Mouse (Mus musculus): ENCODE measurements around the gene Rpl35a. TPM values are rescaled to one million over a fixed set of nuclear protein-coding genes. Genes with fewer than 3 reads are reported as not detected.

Gene Rpl35a
- total RNA-seq (2012; rRNA removed), result 1,485 and 1,755 TPM in 2 replicates

DNA sequence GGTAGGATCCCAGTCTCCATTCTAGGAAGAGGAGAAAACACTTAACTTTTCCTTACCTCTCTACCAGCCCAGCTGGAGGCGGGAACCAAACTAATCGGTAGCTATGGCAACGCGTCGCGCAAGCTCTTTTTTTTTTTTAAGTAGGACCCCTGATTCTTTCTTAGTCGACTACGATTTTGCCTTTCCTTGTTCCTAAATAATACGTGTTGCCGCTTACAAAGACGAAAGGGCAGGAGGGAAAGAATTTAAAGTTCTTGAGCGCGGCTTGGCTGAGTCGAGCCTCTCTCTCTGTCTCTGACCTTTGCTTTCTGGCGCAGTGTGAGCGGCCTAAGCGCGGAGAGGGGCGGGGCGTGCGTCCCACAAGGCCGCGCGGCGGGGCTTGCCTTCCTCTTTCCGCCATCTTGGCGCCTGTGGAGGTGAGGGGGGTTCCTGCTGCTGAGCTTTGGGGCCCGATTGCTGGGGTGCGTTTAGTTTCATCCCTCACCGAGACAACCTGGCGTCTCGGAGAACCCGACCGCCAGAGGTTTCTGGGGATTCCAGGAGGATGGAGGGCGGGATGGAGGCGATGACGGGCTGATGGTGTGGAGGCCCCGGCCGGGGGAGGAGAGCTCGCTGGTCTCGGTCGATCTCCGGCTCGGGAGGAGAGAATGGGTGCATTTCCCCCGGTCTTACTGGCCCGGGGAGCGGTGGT, at the start of gene Rpl35a, which contains the start of gene Iqcg:
Rpl35a (plus strand) TSS at position 359 of the 691 bp plus-strand sequence.
Iqcg (minus strand) TSS at position 124 of the 691 bp plus-strand sequence.
- TF ChIP-seq HCFC1 (IDR thresholded peaks at IDR 0.05; ENCODE audit: borderline replicate concordance, insufficient read depth, low read length), result peak; percentile 84
- TF ChIP-seq MAFK (IDR thresholded peaks at IDR 0.05; ENCODE audit: insufficient read depth, low read depth, low read length), result no peak
- no peak for TF ChIP-seq ZC3H11A (IDR thresholded peaks at IDR 0.05; ENCODE audit: borderline replicate concordance, low read depth, low read length)
- no peak for TF ChIP-seq CHD2 (IDR thresholded peaks at IDR 0.05; ENCODE audit: low read depth, low read length)
- peak; percentile 100 for TF ChIP-seq ZNF384 (IDR thresholded peaks at IDR 0.05; ENCODE audit: low read depth, low read length)
- Histone ChIP-seq H3K9me3 (ENCODE audit: control insufficient read depth, insufficient read depth, low read depth, low read length) (no peaks in the 10 kb centered on the region), H3K4me3 (ENCODE audit: insufficient read depth in 1 of 2, low read depth in 1 of 2, low read length in 2 of 2, poor library complexity in 1 of 2, severe bottlenecking in 1 of 2) (peak within 1 kb of the TSS; percentile 78 to 91), H3K27ac (ENCODE audit: insufficient read depth, low read depth, low read length, poor library complexity, severe bottlenecking) (peak within 1 kb of the TSS; percentile 76), H3K9ac (ENCODE audit: insufficient read depth, low read depth, low read length, poor library complexity, severe bottlenecking) (peak within 1 kb of the TSS; percentile 99), H3K4me1 (ENCODE audit: control insufficient read depth in 2 of 2, insufficient read depth in 2 of 2, low read length in 2 of 2, poor library complexity in 1 of 2) (peaks cover 0 to 2% of the 10 kb centered on the region in 2 experiments; a peak in 1 of 4 replicates), H3K36me3 (ENCODE audit: control insufficient read depth, insufficient read depth, low read length, poor library complexity, severe bottlenecking) (peaks cover 32% of the 10 kb centered on the region)
- in situ Hi-C loops (cut with MboI; ENCODE audit: low sequenced_read_pairs in 2 of 2, unreplicated experiment in 2 of 2), result no loop called here
- peak; percentile 82 for DNase-seq (ENCODE audit: low read depth, low spot score)

DNA sequence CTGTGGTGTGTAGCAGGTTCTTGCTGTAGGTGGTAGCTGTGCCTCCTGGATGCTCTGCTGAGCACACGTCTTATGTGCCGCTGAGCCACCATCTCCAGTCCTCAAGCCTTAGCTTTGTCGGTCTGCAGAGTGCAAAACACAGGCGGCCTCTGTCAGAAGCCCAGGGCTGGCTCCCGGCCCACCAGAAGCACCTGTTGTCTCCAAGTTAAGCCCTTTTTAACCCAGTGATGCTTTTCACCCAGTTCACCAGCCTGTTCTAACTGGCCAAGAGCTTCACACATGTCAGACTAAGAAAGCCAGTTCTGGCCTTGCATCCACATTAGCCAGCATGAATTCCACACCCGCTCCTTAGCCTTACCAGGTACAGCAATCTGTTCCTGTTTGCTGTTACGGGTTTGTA, 49.4 kb upstream of the Rpl35a start:
- no peak for DNase-seq (ENCODE audit: low read depth, low spot score)
- H3K27ac ChIP-seq (ENCODE audit: insufficient read depth, low read depth, low read length, poor library complexity, severe bottlenecking), result no peak overlapping the region
- H3K9me3 ChIP-seq (ENCODE audit: control insufficient read depth, insufficient read depth, low read depth, low read length), result no peaks in the 10 kb centered on the region
- H3K9ac ChIP-seq (ENCODE audit: insufficient read depth, low read depth, low read length, poor library complexity, severe bottlenecking), result no peak overlapping the region
- peaks cover 14% of the 10 kb centered on the region for H3K36me3 ChIP-seq (ENCODE audit: control insufficient read depth, insufficient read depth, low read length, poor library complexity, severe bottlenecking)
- in situ Hi-C loops (cut with MboI; ENCODE audit: low sequenced_read_pairs in 2 of 2, unreplicated experiment in 2 of 2), result no loop called here
- no peak overlapping the region for H3K4me3 ChIP-seq (ENCODE audit: insufficient read depth in 1 of 2, low read depth in 1 of 2, low read length in 2 of 2, poor library complexity in 1 of 2, severe bottlenecking in 1 of 2)
- TF ChIP-seq HCFC1 (IDR thresholded peaks at IDR 0.05; ENCODE audit: borderline replicate concordance, insufficient read depth, low read length) (no peak), CHD2 (IDR thresholded peaks at IDR 0.05; ENCODE audit: low read depth, low read length) (no peak)
- H3K4me1 ChIP-seq (ENCODE audit: control insufficient read depth in 2 of 2, insufficient read depth in 2 of 2, low read length in 2 of 2, poor library complexity in 1 of 2), result no peaks in the 10 kb centered on the region

DNA sequence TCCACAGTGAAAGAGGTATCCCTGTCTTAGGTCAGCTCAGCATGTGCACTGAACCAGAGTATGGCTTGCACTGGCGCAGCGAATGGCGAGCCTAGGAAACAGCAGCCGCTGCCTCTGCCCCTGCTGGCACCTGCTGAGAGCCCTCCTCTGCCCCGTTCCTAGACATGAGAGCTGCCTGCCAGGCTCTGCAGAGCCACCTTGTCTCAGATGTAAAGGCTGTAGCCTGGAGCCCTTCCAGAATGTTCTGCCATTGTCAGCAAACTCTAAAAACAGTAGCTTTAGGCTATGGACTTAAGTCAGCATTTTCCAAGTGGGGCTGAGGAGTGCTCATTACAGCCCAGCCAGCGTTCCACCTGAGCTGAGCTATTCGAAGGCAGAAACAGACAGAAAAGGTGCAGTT, 48.8 kb upstream of the Rpl35a start:
- in situ Hi-C loops (cut with MboI; ENCODE audit: low sequenced_read_pairs in 2 of 2, unreplicated experiment in 2 of 2), result no loop called here
- H3K9me3 ChIP-seq (ENCODE audit: control insufficient read depth, insufficient read depth, low read depth, low read length), result no peaks in the 10 kb centered on the region
- TF ChIP-seq CHD2 (IDR thresholded peaks at IDR 0.05; ENCODE audit: low read depth, low read length), result no peak
- no peak for TF ChIP-seq ZNF384 (IDR thresholded peaks at IDR 0.05; ENCODE audit: low read depth, low read length)
- TF ChIP-seq HCFC1 (IDR thresholded peaks at IDR 0.05; ENCODE audit: borderline replicate concordance, insufficient read depth, low read length), result no peak
- TF ChIP-seq MAFK (IDR thresholded peaks at IDR 0.05; ENCODE audit: insufficient read depth, low read depth, low read length), result no peak
- TF ChIP-seq ZC3H11A (IDR thresholded peaks at IDR 0.05; ENCODE audit: borderline replicate concordance, low read depth, low read length), result no peak

DNA sequence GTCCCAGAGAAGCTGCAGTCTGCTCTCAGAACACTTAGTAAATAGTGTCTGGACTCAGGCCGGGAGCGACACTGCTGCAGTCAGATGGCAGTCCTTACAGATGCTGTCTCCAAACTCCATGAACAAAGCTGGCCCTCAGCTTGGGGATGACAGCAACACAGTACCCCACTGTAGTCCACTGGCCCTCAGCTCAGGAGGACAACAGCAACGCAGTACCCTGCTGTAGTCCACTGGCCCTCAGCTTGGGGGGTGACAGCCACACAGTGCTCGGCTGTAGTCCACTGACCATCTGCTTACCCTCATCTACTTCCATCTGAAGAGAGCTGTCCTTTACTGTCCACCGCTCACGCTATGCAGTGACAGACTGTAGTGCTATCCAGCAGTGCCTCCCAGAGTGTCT, 46.1 kb upstream of the Rpl35a start:
- in situ Hi-C loops (cut with MboI; ENCODE audit: low sequenced_read_pairs in 2 of 2, unreplicated experiment in 2 of 2), result no loop called here
- Histone ChIP-seq H3K9me3 (ENCODE audit: control insufficient read depth, insufficient read depth, low read depth, low read length) (no peaks in the 10 kb centered on the region), H3K27ac (ENCODE audit: insufficient read depth, low read depth, low read length, poor library complexity, severe bottlenecking) (no peak overlapping the region), H3K4me1 (ENCODE audit: control insufficient read depth in 2 of 2, insufficient read depth in 2 of 2, low read length in 2 of 2, poor library complexity in 1 of 2) (0 out of 4 replicates have a peak, but pooled peaks cover 0 to 4% of the 10 kb centered on the region in 2 experiments), H3K36me3 (ENCODE audit: control insufficient read depth, insufficient read depth, low read length, poor library complexity, severe bottlenecking) (peaks cover 20% of the 10 kb centered on the region), H3K4me3 (ENCODE audit: insufficient read depth in 1 of 2, low read depth in 1 of 2, low read length in 2 of 2, poor library complexity in 1 of 2, severe bottlenecking in 1 of 2) (no peak overlapping the region), H3K9ac (ENCODE audit: insufficient read depth, low read depth, low read length, poor library complexity, severe bottlenecking) (no peak overlapping the region)
- TF ChIP-seq ZNF384 (IDR thresholded peaks at IDR 0.05; ENCODE audit: low read depth, low read length), result no peak
- TF ChIP-seq ZC3H11A (IDR thresholded peaks at IDR 0.05; ENCODE audit: borderline replicate concordance, low read depth, low read length), result no peak
- no peak for TF ChIP-seq HCFC1 (IDR thresholded peaks at IDR 0.05; ENCODE audit: borderline replicate concordance, insufficient read depth, low read length)
- no peak for TF ChIP-seq CHD2 (IDR thresholded peaks at IDR 0.05; ENCODE audit: low read depth, low read length)
- TF ChIP-seq MAFK (IDR thresholded peaks at IDR 0.05; ENCODE audit: insufficient read depth, low read depth, low read length), result no peak
- no peak for DNase-seq (ENCODE audit: low read depth, low spot score)

More for the DNA sequence above, 48.8 kb upstream of the Rpl35a start:
- H3K27ac ChIP-seq (ENCODE audit: insufficient read depth, low read depth, low read length, poor library complexity, severe bottlenecking), result no peak overlapping the region
- DNase-seq (ENCODE audit: low read depth, low spot score), result no peak
- 0 out of 4 replicates have a peak, but pooled peaks cover 0 to 4% of the 10 kb centered on the region in 2 experiments for H3K4me1 ChIP-seq (ENCODE audit: control insufficient read depth in 2 of 2, insufficient read depth in 2 of 2, low read length in 2 of 2, poor library complexity in 1 of 2)
- no peak overlapping the region for H3K4me3 ChIP-seq (ENCODE audit: insufficient read depth in 1 of 2, low read depth in 1 of 2, low read length in 2 of 2, poor library complexity in 1 of 2, severe bottlenecking in 1 of 2)
- no peak overlapping the region for H3K9ac ChIP-seq (ENCODE audit: insufficient read depth, low read depth, low read length, poor library complexity, severe bottlenecking)
- H3K36me3 ChIP-seq (ENCODE audit: control insufficient read depth, insufficient read depth, low read length, poor library complexity, severe bottlenecking), result peaks cover 14% of the 10 kb centered on the region

Data from ES-E14 (cell line).